Mouse (Mus musculus) cortical plate, adult 2 months (tissue): ENCODE measurements around the gene Trim33.

Source experiments
- CTCF ChIP-seq: fragments of 200-500 bp; IDR thresholded peaks from 2 replicates; pipeline ENCODE4 v1.5.1; 2011; ENCODE audit warnings: mild to moderate bottlenecking, control low read depth, low read length; ENCODE audit not compliant: insufficient read depth; ENCODE audit errors: extremely low read depth
- POLR2A ChIP-seq: fragments of 200-500 bp; IDR thresholded peaks from 2 replicates; pipeline ENCODE4 v1.6.1; 2011; ENCODE audit warnings: mild to moderate bottlenecking, low read length, control low read depth; ENCODE audit not compliant: insufficient read depth; ENCODE audit errors: extremely low read depth

GRCm38 (mm10) chr3:103353518-103353917 is 74.4 kb downstream of the Trim33 start:
- TF ChIP-seq CTCF (no peak), POLR2A (no peak)
